Mouse (Mus musculus): ENCODE measurements around the gene Ccnl2.
A peak's percentile ranks its signal among the peaks of the same experiment; 100 is the strongest.

Ccnl2 gene

DNA sequence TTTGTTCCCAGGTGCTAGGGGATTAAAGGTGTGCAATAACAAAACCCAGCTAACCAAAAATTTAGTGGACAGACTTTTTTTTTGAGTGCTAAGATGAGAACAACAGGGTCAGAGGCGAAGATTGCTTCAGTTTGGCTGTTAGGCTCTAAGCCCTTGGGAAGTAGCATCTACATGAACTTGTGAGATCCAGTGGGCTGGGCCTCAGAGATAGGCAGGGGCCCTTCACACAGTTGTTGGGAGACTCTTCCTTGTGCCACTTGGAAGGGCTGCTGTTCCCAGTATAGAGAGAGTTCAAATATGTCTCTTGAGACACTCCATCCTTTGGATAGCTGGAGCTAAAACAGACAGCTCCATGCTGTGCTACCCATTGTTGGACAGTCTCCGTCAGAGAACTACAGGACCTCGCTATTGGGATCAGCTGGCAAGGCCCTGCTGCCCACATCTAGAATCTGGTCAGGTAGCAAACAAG is 22.2 kb upstream of the Ccnl2 start, which contains the start of gene Ankrd65:
TSS of gene Ankrd65 (plus strand) at position 419 of the 469 bp plus-strand sequence.
- DNase-seq (ENCODE audit: inconsistent ontology term): no peak

DNA sequence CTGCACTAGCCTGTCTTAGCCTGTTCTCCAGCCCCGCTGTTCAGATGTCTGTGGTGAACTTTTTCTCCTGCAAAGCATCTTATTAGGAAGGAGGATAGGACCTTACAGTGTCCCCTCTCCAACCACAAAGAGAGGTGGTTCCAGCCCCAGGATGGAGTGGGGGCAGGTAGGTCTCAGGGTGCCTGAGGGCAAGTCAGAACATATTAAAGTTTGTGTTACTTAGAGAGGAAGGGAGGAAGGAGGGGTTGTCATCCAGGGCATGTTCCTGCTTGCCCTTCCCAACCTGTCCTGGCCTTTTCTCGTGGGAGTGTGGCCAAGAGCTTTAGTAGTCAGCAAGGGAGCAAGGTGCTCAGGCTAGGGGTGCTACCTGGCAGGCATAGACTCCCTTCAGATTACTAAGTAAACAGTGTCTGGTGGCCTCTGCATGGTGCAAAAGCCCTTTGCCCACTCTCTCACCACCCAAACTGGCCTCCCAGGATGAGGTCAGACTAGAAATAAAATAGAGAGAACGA is 21.6 kb upstream of the Ccnl2 start:
- DNase-seq (ENCODE audit: inconsistent ontology term): no peak

DNA sequence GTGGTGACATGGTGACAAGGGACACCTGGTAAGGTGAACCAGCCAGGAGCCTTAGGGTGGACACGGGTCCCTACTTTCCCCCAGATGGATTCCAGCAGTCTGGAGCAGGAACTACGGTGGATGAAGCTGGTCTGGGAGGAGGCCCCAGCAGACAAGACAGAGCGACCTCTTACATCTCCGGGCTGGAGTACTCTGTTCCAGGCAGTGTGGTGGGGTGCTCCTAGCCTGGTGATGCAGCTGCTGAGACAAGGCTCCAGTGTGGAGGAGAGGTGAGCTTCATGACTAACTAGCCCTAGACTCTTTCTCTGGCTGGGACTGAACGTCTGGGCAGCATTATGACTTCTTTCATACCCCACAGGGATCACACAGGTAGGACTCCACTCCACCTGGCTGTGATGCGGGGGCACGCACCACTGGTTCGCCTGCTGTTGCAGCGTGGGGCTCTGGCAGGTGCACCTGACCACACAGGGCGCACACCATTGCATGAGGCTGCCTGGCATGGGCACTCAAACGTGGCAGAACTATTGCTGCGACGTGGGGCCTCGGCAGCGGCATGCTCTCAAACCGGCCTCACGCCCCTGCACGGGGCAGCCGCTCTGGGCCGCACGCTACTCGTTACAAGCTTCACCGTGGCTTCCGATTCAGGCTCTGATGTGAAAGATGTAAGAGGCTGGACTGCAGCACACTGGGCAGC is 20.9 kb upstream of the Ccnl2 start:
- no peak for DNase-seq (ENCODE audit: inconsistent ontology term)

DNA sequence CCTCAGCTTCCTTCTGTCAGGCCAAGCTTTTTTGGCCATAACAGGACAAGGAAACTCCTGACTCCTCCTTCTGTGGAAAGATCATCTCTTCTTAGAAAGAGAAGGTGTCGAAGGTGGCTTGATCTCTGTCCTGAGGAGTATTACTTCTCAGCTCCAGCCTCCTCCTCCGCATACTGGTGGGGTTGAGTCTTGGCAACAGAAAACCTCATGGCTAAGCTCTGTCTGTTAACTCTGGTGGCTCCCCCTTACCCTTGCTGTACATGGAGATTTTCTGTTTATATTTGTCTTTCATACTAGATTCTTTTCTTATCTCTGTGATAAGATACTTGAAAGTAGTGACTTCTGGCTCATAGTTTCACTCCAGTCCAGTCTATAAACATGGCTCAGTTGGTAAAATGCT is 18.6 kb upstream of the Ccnl2 start:
- DNase-seq (ENCODE audit: inconsistent ontology term): no peak

DNA sequence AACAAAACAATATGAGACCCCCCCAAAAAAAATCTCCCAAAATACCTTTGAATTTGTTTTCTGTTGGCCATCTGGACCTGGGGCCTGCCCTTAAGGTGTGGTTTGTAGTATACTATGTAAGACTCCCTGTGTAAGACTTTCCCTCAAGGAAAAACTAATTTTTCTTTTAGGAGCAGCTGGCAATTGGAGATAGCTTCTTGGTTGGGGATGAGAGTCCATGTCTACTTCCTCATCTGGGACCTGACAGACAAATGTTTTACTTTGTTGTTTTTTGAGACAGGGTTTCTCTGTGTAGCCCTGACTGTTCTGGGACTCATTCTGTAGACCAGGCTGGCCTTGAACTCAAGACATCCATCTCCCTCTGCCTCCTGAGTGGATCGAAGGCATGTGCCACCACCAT is 10.2 kb upstream of the Ccnl2 start:
- no peak for DNase-seq (ENCODE audit: inconsistent ontology term)

DNA sequence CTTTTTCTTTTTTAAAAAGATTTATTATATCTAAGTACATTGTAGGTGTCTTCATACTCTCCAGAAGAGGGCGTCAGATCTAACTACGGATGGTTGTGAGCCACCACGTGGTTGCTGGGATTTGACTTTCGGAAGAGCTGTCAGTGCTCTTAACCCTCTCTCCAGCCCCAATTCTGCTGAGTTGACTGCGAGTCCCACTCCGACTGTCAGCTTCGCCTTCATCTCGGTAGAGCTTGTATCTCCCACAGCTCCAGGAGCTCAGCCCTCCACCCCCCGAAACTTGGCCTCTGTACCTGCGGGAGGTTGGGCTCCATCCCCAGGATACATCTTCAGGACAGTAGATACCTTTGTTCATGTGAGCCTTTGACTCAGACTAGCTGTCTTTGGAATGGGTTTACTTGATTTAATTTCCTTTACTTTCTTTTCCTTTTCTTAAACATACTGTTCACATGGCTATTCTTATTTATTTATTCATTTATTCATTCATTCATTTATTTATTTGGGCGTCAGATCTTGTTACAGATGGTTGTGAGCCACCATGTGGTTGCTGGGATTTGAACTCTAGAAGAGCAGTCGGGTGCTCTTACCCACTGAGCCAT is 9.4 kb upstream of the Ccnl2 start, which contains the start of gene Mrpl20:
TSS of gene Mrpl20 (plus strand) at position 138 of the 599 bp plus-strand sequence.
- DNase-seq (ENCODE audit: inconsistent ontology term): no peak

DNA sequence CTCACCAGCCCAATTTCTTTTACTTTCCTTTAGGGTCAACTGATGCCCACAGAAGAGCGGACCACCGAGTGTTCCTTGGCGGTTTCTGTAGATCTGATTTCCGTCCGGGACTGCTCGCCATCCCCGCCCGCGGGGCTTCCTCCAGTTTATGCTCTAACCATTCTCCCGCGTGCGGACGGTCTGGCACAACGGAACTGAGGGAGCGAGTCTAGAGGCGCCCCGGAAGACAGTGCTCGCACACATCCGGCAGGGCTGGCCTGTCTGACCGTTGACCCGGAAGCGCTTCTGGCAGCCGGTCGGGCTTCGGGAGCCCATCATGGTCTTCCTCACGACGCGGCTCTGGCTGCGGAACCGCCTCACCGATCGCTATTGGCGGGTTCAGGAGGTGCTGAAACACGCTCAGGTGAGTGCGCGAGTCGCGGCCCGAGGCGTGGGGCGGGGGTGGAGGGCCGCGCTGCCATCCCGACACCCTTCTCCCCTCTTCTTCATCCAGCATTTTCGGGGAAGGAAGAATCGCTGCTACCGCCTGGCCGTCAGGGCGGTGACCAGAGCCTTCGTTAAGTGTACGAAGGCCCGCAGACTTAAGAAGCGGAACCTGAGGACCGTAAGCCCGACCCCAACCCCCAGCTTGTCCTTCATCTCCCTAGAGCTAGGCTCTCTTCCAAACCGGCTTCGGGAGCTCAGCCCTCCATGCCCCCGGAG is 8.8 kb upstream of the Ccnl2 start:
- DNase-seq (ENCODE audit: inconsistent ontology term): peak; percentile 90

DNA sequence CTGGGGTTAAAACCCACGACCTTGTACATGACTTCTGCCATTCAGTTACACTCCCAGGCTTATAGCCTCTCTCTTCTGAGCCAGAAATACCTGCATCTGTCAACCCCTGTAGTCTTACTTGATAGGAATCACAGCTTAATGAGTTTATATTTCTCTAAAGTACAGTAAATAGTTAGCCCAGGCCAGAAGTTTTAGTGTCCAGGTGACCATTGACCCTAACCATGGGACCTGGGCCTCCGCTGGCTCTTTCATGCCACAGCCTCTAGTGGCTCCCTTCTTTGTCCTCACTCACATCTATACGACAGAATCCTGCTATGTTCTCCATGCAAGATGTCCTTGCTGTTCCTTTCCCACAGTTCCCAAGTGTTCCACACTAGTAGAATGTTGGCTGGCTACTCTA is 4.4 kb upstream of the Ccnl2 start:
- no peak for DNase-seq (ENCODE audit: inconsistent ontology term)

DNA sequence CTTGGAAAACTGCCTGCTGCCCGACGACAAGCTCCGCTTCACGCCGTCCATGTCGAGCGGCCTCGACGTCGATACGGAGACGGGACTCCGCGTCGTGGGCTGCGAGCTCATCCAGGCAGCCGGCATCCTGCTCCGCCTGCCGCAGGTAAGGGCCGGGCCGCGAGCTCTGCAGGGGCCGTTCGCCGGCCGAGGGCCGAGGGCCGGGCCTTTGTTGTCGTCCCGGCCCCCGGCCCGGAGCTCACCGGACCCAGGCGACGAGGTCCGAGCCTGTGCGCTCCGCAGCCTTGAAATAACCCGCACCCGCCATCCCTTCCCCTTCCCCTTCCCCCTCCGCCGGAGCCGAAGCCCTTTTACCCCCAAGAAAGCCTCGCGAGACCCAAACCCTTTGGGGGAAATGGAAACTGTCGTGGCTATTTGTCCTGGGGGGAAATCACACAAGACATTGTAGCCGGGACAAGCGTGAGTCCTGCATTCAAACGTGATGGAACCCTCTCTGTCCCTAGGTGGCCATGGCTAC is 434 bp downstream of the Ccnl2 start:
- peak; percentile 65 for DNase-seq (ENCODE audit: inconsistent ontology term)

DNA sequence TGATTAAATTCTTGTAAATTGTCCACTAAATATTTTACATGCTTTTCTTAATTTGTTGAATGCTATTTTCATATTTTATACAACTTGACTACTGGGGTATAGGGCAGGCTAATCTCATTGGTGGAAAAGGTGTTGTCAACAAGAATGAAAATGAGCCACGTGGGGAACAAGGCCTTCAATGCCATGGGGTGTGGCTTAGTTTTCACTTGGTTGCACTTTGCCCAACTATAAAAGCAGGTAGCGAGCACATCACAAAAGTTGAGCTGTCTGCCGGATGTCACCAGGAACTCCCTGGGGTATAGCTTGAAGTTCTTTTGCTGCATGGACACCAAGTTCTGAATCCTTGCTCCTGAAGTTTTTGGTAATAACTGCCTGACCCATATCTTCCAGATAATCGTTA is 5.2 kb downstream of the Ccnl2 start:
- no peak for DNase-seq (ENCODE audit: inconsistent ontology term)

DNA sequence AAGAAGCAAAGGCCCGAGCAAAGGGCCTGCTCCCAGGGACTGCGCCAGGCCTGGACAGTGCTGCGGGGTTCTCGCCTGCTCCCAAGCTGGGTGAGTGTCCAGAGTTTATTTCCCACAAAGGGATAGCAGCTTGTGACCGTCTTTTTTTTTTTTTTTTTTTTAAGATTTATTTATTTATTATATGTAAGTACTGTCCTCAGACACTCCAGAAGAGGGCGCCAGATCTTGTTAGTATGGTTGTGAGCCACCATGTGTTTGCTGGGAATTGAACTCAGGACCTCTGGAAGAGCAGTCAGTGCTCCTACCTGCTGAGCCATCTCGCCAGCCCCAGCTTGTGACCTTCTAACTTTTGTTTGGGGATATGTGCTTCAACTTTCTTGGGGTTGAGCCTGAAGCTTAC is 8.7 kb downstream of the Ccnl2 start:
- no peak for DNase-seq (ENCODE audit: inconsistent ontology term)

DNA sequence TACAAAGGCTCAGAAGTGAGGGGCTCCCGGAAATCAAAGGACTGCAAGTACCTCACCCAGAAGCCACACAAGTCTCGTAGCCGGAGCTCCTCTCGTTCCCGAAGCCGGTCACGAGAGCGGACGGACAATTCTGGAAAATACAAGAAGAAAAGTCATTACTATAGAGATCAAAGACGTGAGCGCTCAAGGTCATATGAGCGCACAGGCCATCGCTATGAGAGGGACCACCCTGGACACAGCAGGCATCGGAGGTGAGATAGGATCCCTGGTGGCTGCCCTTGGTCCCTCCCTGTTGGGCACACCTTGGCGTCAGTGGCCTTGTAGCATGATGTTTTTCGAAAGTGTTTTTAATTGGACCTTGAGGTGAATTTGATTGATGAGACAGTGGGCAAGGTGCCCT is 11.2 kb downstream of the Ccnl2 start:
- no peak for DNase-seq (ENCODE audit: inconsistent ontology term)

DNA sequence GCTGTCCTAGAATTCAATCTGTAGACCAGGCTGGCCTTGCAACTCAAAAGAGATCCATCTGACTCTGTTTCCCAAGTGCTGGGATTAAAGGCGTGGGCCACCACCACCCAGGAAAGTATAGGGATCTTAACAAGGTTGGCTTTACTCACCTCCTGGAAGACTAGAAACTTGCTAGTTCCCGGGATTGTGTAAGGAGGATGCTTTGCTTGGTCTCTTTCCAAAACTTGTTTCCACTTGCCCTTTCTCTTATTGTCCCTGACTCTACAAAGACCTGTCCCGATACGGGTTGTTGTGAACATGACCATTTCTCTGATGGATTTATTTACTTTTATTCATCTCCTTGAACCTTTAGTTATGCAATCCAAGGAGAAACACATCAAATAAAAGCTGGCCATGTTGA is 17.6 kb downstream of the Ccnl2 start:
- DNase-seq (ENCODE audit: inconsistent ontology term): no peak

DNA sequence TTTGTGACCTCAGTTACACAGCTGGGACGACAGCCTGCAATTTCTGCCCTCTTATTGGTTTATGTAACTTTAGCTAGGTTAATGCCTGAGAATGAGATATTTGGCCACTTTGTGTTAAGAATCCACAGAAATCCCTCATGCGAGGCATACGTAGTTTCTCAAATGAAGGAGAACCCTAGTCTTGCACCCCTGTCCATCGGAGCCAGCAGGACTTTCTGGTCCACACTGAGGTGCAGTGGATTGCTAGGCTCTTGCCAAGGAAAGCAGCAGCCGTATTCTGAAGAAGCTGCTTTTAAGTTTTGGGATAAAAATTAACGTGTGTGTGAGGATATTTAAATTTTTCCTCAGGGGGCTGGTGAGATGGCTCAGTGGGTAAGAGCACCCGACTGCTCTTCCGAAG is 18.3 kb downstream of the Ccnl2 start:
- DNase-seq (ENCODE audit: inconsistent ontology term): no peak

DNA sequence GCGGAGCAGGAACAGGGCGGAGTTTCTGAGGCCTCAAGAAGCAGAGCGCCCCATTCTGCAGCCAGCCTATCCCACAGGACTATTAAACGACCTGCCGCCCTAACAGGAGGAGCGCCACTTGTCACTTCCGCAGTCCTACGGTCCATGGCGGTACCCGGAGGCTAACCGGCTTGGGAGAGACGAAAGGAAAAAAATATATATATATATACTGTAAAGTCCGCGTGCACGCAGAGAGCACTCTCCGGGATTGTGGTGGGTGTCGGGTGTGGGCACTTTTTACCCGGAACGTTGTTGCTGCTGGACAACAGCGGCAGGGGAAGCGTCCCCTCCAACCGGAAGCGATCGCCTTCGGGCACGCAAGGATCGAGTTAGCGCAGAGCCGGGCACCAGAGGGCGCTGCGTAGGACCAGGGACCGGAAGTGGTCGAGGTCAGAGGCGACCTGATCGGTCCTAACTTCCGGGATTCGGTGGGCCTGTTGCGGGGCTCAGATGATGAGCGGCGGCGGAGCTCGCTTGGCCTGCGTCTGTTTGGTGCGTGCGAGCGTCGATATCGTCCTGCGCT is 19.0 kb downstream of the Ccnl2 start, which contains the start of gene Aurkaip1:
TSS of gene Aurkaip1 (plus strand) at position 68 of the 562 bp plus-strand sequence.
- peak; percentile 96 for DNase-seq (ENCODE audit: inconsistent ontology term)

DNA sequence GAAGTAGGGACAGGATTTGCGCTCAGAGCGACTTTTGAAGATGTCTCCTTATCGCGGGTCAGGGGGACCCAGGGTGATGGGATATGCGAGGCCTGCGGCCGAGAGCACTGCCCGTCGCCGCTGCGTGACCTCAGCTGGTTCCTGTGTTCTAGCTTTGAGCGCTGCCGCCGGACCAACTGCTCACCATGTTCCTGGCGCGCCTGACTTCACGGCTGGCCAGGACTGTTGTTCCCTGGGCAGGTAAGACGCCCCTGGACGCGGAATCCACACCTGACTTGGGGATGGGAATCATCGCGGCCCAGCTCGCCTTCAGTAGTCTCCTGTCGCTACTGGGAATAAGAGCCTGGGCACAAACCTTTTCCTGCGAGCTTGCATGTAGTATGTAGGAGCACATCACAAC is 19.5 kb downstream of the Ccnl2 start:
- DNase-seq (ENCODE audit: inconsistent ontology term): no peak

DNA sequence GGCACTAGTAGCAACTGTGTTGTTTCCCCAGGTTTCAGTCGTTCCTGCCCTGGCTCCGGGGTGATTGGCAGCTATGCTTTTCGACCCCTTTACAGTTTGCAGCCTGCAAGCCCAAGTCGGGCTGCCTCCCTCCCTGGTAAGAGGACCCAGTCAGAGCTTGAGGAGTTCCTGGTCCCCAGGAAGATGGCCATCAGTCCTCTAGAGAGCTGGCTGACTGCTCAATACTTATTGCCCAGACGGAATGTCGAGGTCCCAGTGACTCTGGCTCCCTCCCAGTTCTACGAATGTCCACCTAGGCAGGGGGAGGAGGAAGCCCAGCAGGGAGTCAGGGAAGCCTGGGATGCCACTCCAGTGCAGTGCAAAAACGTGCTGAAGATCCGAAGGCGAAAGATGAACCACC is 20.0 kb downstream of the Ccnl2 start:
- no peak for DNase-seq (ENCODE audit: inconsistent ontology term)

DNA sequence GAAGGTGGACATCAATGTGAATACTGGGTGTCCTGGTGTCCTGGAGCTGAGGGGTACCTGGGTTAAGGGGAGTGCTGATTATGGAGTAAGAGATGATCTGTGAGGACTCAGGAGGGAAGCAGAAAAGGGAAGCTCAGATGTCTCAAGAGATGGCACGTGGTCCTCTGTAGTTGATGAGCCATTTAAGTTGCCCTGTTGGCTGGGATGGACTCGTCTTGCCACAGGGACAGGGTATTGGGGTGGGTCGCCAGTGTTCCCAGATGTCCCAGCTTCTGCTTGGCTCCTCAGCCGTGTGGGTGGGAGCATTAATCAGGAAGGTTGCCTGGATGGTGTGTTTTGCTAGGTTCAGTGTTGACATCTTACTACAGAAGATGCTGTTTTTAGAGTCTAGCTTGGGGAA is 20.9 kb downstream of the Ccnl2 start:
- no peak for DNase-seq (ENCODE audit: inconsistent ontology term)

DNA sequence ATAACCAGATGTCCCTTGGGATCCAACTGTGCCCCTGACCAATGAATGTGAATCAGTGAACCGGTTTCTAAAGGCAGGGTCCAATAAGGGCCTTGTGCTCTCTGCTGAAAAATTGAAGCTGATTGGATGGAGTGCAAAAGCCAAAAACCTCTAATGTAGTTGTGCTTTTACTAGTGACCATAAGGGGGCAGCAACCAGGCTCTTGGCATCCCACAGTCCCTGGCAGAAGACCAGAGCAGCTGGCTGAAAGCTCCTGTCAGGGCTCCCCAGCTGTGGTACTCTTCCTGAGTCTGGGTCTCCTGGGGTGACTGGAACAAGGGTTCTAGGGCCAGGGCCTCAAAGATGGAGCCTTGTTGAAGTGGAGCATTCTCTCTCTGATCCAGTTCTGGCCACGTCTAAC is 21.5 kb downstream of the Ccnl2 start:
- DNase-seq (ENCODE audit: inconsistent ontology term): peak; percentile 78

DNA sequence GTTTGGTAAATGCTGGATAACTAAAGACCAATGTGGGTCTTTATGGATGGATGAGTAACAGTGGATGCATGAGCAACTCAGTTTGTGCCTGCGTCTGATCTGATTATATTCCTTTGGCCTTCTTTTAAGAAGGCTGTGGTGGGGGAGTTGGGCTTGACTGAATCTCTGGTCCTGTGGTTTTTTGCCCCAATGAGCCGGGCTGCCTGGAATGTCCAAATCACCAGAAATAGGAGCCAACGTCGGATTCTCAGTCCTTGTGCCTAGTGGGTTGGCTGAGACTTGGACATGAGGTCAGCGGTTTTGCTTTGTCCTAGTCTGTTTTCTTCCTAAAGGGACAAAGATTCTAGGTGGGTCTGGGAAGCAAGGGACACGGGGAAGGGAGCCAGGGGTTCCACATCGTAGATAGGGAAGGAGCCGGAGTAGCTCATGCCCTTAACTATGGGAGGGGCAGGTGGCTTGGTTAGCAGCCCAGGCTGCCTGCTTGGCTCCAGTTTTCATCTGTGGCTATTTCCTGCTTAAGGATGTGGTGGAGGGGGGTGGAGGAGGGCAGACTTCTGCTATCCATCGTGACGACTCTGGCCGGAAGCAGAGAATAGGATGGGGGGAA is 25.2 kb downstream of the Ccnl2 start:
- peak; percentile 96 for DNase-seq (ENCODE audit: inconsistent ontology term)

Measured in Muller cell, postnatal 12 days (primary cell).